Mouse (Mus musculus): ENCODE data around the gene Cd36. TPM values are rescaled to one million over a fixed set of nuclear protein-coding genes. Genes with fewer than 3 reads are reported as not detected.

The Cd36 gene
- polyA plus RNA-seq, 1 experiment from 2014 or later, result 19.3 TPM

GRCm38 (mm10) chr5:17877044-17877443 lies 11.6 kb downstream of the Cd36 start:
- Histone ChIP-seq H3K9ac (ENCODE audit: low read length) (no peak overlapping the region), H3K4me2 (ENCODE audit: low read length) (no peak overlapping the region), H3K4me1 (replicated peaks; ENCODE audit: control insufficient read depth, insufficient read depth, low read length) (no peaks in the 10 kb centered on the region), H3K4me3 (ENCODE audit: low read depth, low read length) (no peak overlapping the region), H3K36me3 (ENCODE audit: control insufficient read depth, insufficient read depth, low read length) (no peaks in the 10 kb centered on the region), H3K27me3 (replicated peaks; ENCODE audit: control insufficient read depth, insufficient read depth, low read length) (no peaks in the 10 kb centered on the region), H3K9me3 (ENCODE audit: control insufficient read depth, low read length) (no peaks in the 10 kb centered on the region), H3K27ac (ENCODE audit: low read depth) (no peak overlapping the region)
- WGBS, result 77% methylated on average over 7 of the region's 7 CpGs
- DNase-seq (ENCODE audit: low spot score) (no peak), ATAC-seq (replicated peaks; ENCODE audit: low FRiP score, low TSS enrichment, low read depth) (no peak)

- no peak for ATAC-seq (replicated peaks; ENCODE audit: low FRiP score, low TSS enrichment, low read depth)
- Histone ChIP-seq H3K27me3 (replicated peaks; ENCODE audit: control insufficient read depth, insufficient read depth, low read length) (no peaks in the 10 kb centered on the region), H3K36me3 (ENCODE audit: control insufficient read depth, insufficient read depth, low read length) (no peaks in the 10 kb centered on the region), H3K4me2 (ENCODE audit: low read length) (no peak overlapping the region), H3K27ac (ENCODE audit: low read depth) (no peak overlapping the region), H3K9ac (ENCODE audit: low read length) (no peak overlapping the region), H3K4me1 (replicated peaks; ENCODE audit: control insufficient read depth, insufficient read depth, low read length) (no peaks in the 10 kb centered on the region), H3K9me3 (ENCODE audit: control insufficient read depth, low read length) (no peaks in the 10 kb centered on the region), H3K4me3 (ENCODE audit: low read depth, low read length) (no peak overlapping the region)
- DNase-seq (ENCODE audit: low spot score), result no peak
- WGBS, result 71% methylated on average over 3 of the region's 3 CpGs
Measured at GRCm38 (mm10) chr5:17876637-17877036, 12.0 kb downstream of the Cd36 start.

GRCm38 (mm10) chr5:17874335-17874734 lies 14.3 kb downstream of the Cd36 start:
- H3K4me1 ChIP-seq (replicated peaks; ENCODE audit: control insufficient read depth, insufficient read depth, low read length), result no peaks in the 10 kb centered on the region
- no peaks in the 10 kb centered on the region for H3K9me3 ChIP-seq (ENCODE audit: control insufficient read depth, low read length)
- no peaks in the 10 kb centered on the region for H3K27me3 ChIP-seq (replicated peaks; ENCODE audit: control insufficient read depth, insufficient read depth, low read length)
- H3K9ac ChIP-seq (ENCODE audit: low read length), result no peak overlapping the region
- DNase-seq (ENCODE audit: low spot score), result no peak
- H3K4me2 ChIP-seq (ENCODE audit: low read length), result no peak overlapping the region
- no peak overlapping the region for H3K27ac ChIP-seq (ENCODE audit: low read depth)
- ATAC-seq (replicated peaks; ENCODE audit: low FRiP score, low TSS enrichment, low read depth), result no peak
- WGBS, result 74% methylated on average over 2 of the region's 2 CpGs
- H3K36me3 ChIP-seq (ENCODE audit: control insufficient read depth, insufficient read depth, low read length), result no peaks in the 10 kb centered on the region
- no peak overlapping the region for H3K4me3 ChIP-seq (ENCODE audit: low read depth, low read length)

- Histone ChIP-seq H3K9me3 (ENCODE audit: control insufficient read depth, low read length) (no peaks in the 10 kb centered on the region), H3K4me1 (replicated peaks; ENCODE audit: control insufficient read depth, insufficient read depth, low read length) (no peaks in the 10 kb centered on the region), H3K9ac (ENCODE audit: low read length) (no peak overlapping the region), H3K27ac (ENCODE audit: low read depth) (no peak overlapping the region), H3K36me3 (ENCODE audit: control insufficient read depth, insufficient read depth, low read length) (no peaks in the 10 kb centered on the region), H3K4me3 (ENCODE audit: low read depth, low read length) (no peak overlapping the region), H3K4me2 (ENCODE audit: low read length) (no peak overlapping the region), H3K27me3 (replicated peaks; ENCODE audit: control insufficient read depth, insufficient read depth, low read length) (no peaks in the 10 kb centered on the region)
- DNase-seq (ENCODE audit: low spot score), result no peak
- no peak for ATAC-seq (replicated peaks; ENCODE audit: low FRiP score, low TSS enrichment, low read depth)
Measured at GRCm38 (mm10) chr5:17865432-17865831, 23.2 kb downstream of the Cd36 start.

- 82% methylated on average over 2 of the region's 2 CpGs for WGBS
- H3K9me3 ChIP-seq (ENCODE audit: control insufficient read depth, low read length), result no peaks in the 10 kb centered on the region
- no peaks in the 10 kb centered on the region for H3K27me3 ChIP-seq (replicated peaks; ENCODE audit: control insufficient read depth, insufficient read depth, low read length)
- H3K4me2 ChIP-seq (ENCODE audit: low read length), result no peak overlapping the region
- ATAC-seq (replicated peaks; ENCODE audit: low FRiP score, low TSS enrichment, low read depth), result no peak
- no peaks in the 10 kb centered on the region for H3K36me3 ChIP-seq (ENCODE audit: control insufficient read depth, insufficient read depth, low read length)
- no peak overlapping the region for H3K27ac ChIP-seq (ENCODE audit: low read depth)
- H3K9ac ChIP-seq (ENCODE audit: low read length), result no peak overlapping the region
- H3K4me1 ChIP-seq (replicated peaks; ENCODE audit: control insufficient read depth, insufficient read depth, low read length), result no peaks in the 10 kb centered on the region
- no peak for DNase-seq (ENCODE audit: low spot score)
- no peak overlapping the region for H3K4me3 ChIP-seq (ENCODE audit: low read depth, low read length)
Measured at GRCm38 (mm10) chr5:17863085-17863484, 25.5 kb downstream of the Cd36 start.

GRCm38 (mm10) chr5:17858399-17858798 lies 30.2 kb downstream of the Cd36 start:
- Histone ChIP-seq H3K9me3 (ENCODE audit: control insufficient read depth, low read length) (no peaks in the 10 kb centered on the region), H3K36me3 (ENCODE audit: control insufficient read depth, insufficient read depth, low read length) (no peaks in the 10 kb centered on the region), H3K27ac (ENCODE audit: low read depth) (no peak overlapping the region), H3K4me1 (replicated peaks; ENCODE audit: control insufficient read depth, insufficient read depth, low read length) (no peaks in the 10 kb centered on the region), H3K4me2 (ENCODE audit: low read length) (no peak overlapping the region), H3K9ac (ENCODE audit: low read length) (no peak overlapping the region), H3K4me3 (ENCODE audit: low read depth, low read length) (no peak overlapping the region), H3K27me3 (replicated peaks; ENCODE audit: control insufficient read depth, insufficient read depth, low read length) (no peaks in the 10 kb centered on the region)
- DNase-seq (ENCODE audit: low spot score) (no peak), ATAC-seq (replicated peaks; ENCODE audit: low FRiP score, low TSS enrichment, low read depth) (no peak)
- 82% methylated on average over 3 of the region's 3 CpGs for WGBS

GRCm38 (mm10) chr5:17857871-17858270 lies 30.7 kb downstream of the Cd36 start:
- Histone ChIP-seq H3K27me3 (replicated peaks; ENCODE audit: control insufficient read depth, insufficient read depth, low read length) (no peaks in the 10 kb centered on the region), H3K4me2 (ENCODE audit: low read length) (no peak overlapping the region), H3K9me3 (ENCODE audit: control insufficient read depth, low read length) (no peaks in the 10 kb centered on the region), H3K9ac (ENCODE audit: low read length) (no peak overlapping the region), H3K4me3 (ENCODE audit: low read depth, low read length) (no peak overlapping the region), H3K36me3 (ENCODE audit: control insufficient read depth, insufficient read depth, low read length) (no peaks in the 10 kb centered on the region), H3K4me1 (replicated peaks; ENCODE audit: control insufficient read depth, insufficient read depth, low read length) (no peaks in the 10 kb centered on the region), H3K27ac (ENCODE audit: low read depth) (no peak overlapping the region)
- 93% methylated on average over 3 of the region's 3 CpGs for WGBS
- ATAC-seq (replicated peaks; ENCODE audit: low FRiP score, low TSS enrichment, low read depth) (no peak), DNase-seq (ENCODE audit: low spot score) (no peak)

- no peaks in the 10 kb centered on the region for H3K36me3 ChIP-seq (ENCODE audit: control insufficient read depth, insufficient read depth, low read length)
- WGBS, result 81% methylated on average over 4 of the region's 4 CpGs
- no peak overlapping the region for H3K9ac ChIP-seq (ENCODE audit: low read length)
- no peak for DNase-seq (ENCODE audit: low spot score)
- H3K4me2 ChIP-seq (ENCODE audit: low read length), result no peak overlapping the region
- no peaks in the 10 kb centered on the region for H3K9me3 ChIP-seq (ENCODE audit: control insufficient read depth, low read length)
- no peaks in the 10 kb centered on the region for H3K27me3 ChIP-seq (replicated peaks; ENCODE audit: control insufficient read depth, insufficient read depth, low read length)
- no peak for ATAC-seq (replicated peaks; ENCODE audit: low FRiP score, low TSS enrichment, low read depth)
- H3K27ac ChIP-seq (ENCODE audit: low read depth), result no peak overlapping the region
- H3K4me1 ChIP-seq (replicated peaks; ENCODE audit: control insufficient read depth, insufficient read depth, low read length), result no peaks in the 10 kb centered on the region
- no peak overlapping the region for H3K4me3 ChIP-seq (ENCODE audit: low read depth, low read length)
Measured at GRCm38 (mm10) chr5:17857262-17857661, 31.3 kb downstream of the Cd36 start.

GRCm38 (mm10) chr5:17854127-17854923 lies 34.3 kb downstream of the Cd36 start:
- Histone ChIP-seq H3K9ac (ENCODE audit: low read length) (no peak overlapping the region), H3K4me3 (ENCODE audit: low read depth, low read length) (no peak overlapping the region), H3K4me1 (replicated peaks; ENCODE audit: control insufficient read depth, insufficient read depth, low read length) (no peaks in the 10 kb centered on the region), H3K27ac (ENCODE audit: low read depth) (no peak overlapping the region), H3K36me3 (ENCODE audit: control insufficient read depth, insufficient read depth, low read length) (no peaks in the 10 kb centered on the region), H3K9me3 (ENCODE audit: control insufficient read depth, low read length) (no peaks in the 10 kb centered on the region), H3K27me3 (replicated peaks; ENCODE audit: control insufficient read depth, insufficient read depth, low read length) (no peaks in the 10 kb centered on the region), H3K4me2 (ENCODE audit: low read length) (no peak overlapping the region)
- ATAC-seq (replicated peaks; ENCODE audit: low FRiP score, low TSS enrichment, low read depth), result no peak
- 81% methylated on average over 3 of the region's 3 CpGs for WGBS
- no peak for DNase-seq (ENCODE audit: low spot score)

Measured in intestine, embryonic 14.5 days (tissue).